Mouse (Mus musculus): ENCODE measurements at regions not wholly inside any gene's neighbourhood (a gene's known extent, or its start where the extent isn't known, plus 50 kb on each side); places are given as distances from the start of the nearest gene placed in this dataset.
"Not testable (repeated sequence)": the region's sequence is repeated elsewhere in the genome, so short reads cannot be mapped to it uniquely, and the experiment has no call there.

GRCm38 (mm10) chrX:79760887-79761286, 89.7 kb upstream of the Mageb16 start:
- peak; percentile 1 for DNase-seq (ENCODE audit: low read depth, low spot score)

- DNase-seq (ENCODE audit: low read depth, low spot score): not testable (repeated sequence)
Observed at GRCm38 (mm10) chrX:79758596-79758995, 87.4 kb upstream of the Mageb16 start.

Data from retina, adult 2 months (tissue).